Mouse (Mus musculus) kidney, embryonic 15.5 days (tissue): Measurements from ENCODE around the gene Morn5. TPM values are rescaled to one million over a fixed set of nuclear protein-coding genes. Genes with fewer than 3 reads are reported as not detected.

Experiments
- ATAC-seq: fragments of 200-750 bp; cut with Nextera tagmentation; replicated peaks from 2 replicates; pipeline ENCODE4 v1.8.0; 2017; ENCODE audit warnings: moderate TSS enrichment; ENCODE audit not compliant: low FRiP score
- H3K27ac ChIP-seq: fragments of 300-500 bp; sonication (generic); 2 replicates; pipeline ENCODE4 v1.5.1; 2015; ENCODE audit warnings: mild to moderate bottlenecking, inconsistent platforms
- H3K27me3 ChIP-seq: fragments of 300-500 bp; sonication (generic); 2 replicates; pipeline ENCODE4 v1.6.1; 2015; ENCODE audit warnings: inconsistent platforms
- H3K36me3 ChIP-seq: fragments of 300-500 bp; sonication (generic); 2 replicates; pipeline ENCODE4 v1.6.1; 2015; ENCODE audit warnings: inconsistent platforms
- H3K4me1 ChIP-seq: fragments of 300-500 bp; sonication (generic); 2 replicates; pipeline ENCODE4 v1.6.1; 2015; ENCODE audit warnings: inconsistent platforms
- H3K4me2 ChIP-seq: fragments of 300-500 bp; sonication (generic); 2 replicates; pipeline ENCODE4 v1.6.1; 2015; ENCODE audit warnings: moderate library complexity, mild to moderate bottlenecking, inconsistent platforms
- H3K4me3 ChIP-seq: fragments of 300-500 bp; sonication (generic); replicated peaks from 2 replicates; pipeline ENCODE4 v1.5.1; 2015; ENCODE audit warnings: mild to moderate bottlenecking, inconsistent platforms
- H3K9ac ChIP-seq: fragments of 300-500 bp; sonication (generic); 2 replicates; pipeline ENCODE4 v1.6.1; 2015; ENCODE audit warnings: mild to moderate bottlenecking, inconsistent platforms
- H3K9me3 ChIP-seq: fragments of 300-500 bp; sonication (generic); replicated peaks from 2 replicates; pipeline ENCODE4 v1.6.1; 2016; ENCODE audit warnings: inconsistent platforms
- WGBS: fragments of 180-500 bp; shearing (Covaris S2); methylation state at CpG from one replicate; pipeline ENCODE4 v1.1.7; 2015; ENCODE audit warnings: mixed read lengths; 5-methylcytosine and 5-hydroxymethylcytosine counted together
- polyA plus RNA-seq: library from polyadenylated mRNA; unstranded; fragments of >200 nt; fragmentation: Nextera tagmentation; extraction: Ambion mirVana; gene quantifications from 2 replicates; pipeline ENCODE4 v1.2.1, GENCODE M21; 2015

Morn5 gene
- 0.40 and 0.91 TPM in 2 replicates for polyA plus RNA-seq

DNA sequence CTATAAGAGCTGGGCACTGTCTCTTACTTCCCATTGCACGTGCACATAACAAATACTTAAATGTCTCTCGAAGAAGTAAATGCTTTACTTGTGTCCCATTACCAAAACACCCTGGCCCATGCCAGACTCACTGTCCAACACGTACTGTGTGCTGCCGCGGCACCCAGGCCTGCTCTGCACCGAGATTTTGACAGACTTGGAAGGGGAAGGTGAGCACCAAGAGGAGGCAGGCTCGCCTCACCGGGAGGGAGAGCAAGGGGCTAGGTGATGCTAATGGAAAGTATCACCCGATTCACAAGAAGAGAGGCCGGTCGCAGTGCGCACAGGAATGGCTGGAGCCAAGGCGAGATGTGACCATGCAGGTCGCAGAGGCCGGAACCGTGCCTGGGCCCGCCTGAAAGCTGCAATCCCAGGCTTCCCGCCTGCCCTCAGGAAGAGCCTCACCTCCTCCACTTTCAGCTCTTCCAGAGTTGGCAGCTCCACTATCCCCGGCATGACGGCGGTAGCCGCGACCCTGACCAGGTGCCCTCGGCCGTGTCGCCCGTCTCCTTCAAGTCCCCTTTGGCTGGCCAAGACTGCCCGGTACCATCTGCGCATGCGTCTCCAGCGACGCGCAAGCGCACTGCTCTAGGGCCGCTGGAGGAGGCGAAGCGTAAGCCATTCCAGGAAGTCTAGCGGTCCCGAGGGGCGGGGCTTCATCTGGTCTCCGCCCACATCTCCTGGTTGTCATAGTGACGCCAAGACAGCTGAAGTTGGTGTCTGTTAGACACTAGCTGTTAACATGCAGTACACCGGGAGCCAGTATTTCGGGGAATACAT, at the start of gene Morn5, which contains the start of gene Ndufa8:
Gene Morn5 (plus strand): TSS at position 711 of the 819 bp plus-strand sequence.
Gene Ndufa8 (minus strand): TSS at position 659 of the 819 bp plus-strand sequence.
- peaks cover 20% of the 10 kb centered on the region for H3K4me1 ChIP-seq
- ATAC-seq: peak; percentile 99

DNA sequence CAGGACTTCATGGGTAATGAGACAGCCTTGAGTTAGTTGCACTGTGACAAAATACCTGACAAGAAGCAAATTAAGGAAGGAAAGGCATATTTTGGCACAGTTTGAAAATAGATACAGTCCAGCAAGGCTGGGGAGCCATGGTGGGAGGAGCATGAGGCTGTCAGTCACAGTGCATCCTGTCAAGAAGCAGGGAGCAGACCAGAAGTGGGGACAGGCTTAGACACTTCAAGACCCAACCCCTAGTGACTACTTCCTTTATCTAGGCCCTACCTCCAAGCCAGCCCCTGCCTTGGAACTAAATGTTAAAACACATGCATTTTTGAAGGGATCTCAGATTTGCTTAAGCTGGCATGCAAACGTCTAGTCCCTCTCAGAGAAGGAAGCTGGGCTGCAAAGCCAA, 48.9 kb upstream of the Morn5 start:
- Histone ChIP-seq H3K27ac (no peak overlapping the region), H3K27me3 (peaks cover 10% of the 10 kb centered on the region; the same call in 1 of the 2 replicates), H3K4me3 (no peak overlapping the region), H3K4me1 (no peaks in the 10 kb centered on the region), H3K36me3 (no peaks in the 10 kb centered on the region), H3K4me2 (no peak overlapping the region), H3K9me3 (no peaks in the 10 kb centered on the region), H3K9ac (no peak overlapping the region)
- WGBS: 63% methylated on average over 1 of the region's 1 CpGs
- no peak for ATAC-seq

More for the DNA sequence above, at the start of gene Morn5, which contains the start of gene Ndufa8:
- peak within 1 kb of the TSS; percentile 63 for H3K4me2 ChIP-seq
- no peaks in the 10 kb centered on the region for H3K9me3 ChIP-seq
- H3K27me3 ChIP-seq: no peaks in the 10 kb centered on the region
- under 1% methylated on average over 44 of the region's 44 CpGs for WGBS
- peaks cover 11% of the 10 kb centered on the region for H3K36me3 ChIP-seq
- H3K4me3 ChIP-seq: peak within 1 kb of the TSS; percentile 62
- H3K27ac ChIP-seq: peak within 1 kb of the TSS; percentile 7
- peak within 1 kb of the TSS; percentile 79 for H3K9ac ChIP-seq

DNA sequence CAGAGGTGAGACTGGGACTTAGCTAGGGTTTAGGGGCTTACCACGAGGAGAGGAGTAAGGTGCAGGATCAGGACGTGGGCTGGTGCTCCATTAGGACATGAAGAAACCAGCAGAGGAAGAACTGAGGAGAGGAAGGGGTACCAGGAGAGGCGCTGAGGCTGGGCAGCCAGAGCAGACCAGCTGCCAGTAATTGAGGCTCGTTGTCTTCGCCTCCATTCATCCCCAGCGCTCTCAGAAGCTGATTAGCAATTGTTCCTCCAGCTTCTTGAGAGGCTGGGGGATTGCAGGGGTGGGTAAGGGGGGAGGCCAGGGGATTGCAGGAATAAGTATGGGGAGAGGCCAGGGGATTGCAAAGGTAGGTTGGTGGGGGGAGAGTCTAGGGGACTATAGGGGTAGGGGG, 47.1 kb upstream of the Morn5 start:
- peaks cover 10% of the 10 kb centered on the region for H3K27me3 ChIP-seq
- no peak for ATAC-seq
- H3K9me3 ChIP-seq: no peaks in the 10 kb centered on the region
- no peak overlapping the region for H3K4me3 ChIP-seq
- no peaks in the 10 kb centered on the region for H3K36me3 ChIP-seq
- 45% methylated on average over 6 of the region's 6 CpGs for WGBS
- H3K4me1 ChIP-seq: no peaks in the 10 kb centered on the region
- H3K9ac ChIP-seq: no peak overlapping the region
- no peak overlapping the region for H3K4me2 ChIP-seq
- no peak overlapping the region for H3K27ac ChIP-seq

DNA sequence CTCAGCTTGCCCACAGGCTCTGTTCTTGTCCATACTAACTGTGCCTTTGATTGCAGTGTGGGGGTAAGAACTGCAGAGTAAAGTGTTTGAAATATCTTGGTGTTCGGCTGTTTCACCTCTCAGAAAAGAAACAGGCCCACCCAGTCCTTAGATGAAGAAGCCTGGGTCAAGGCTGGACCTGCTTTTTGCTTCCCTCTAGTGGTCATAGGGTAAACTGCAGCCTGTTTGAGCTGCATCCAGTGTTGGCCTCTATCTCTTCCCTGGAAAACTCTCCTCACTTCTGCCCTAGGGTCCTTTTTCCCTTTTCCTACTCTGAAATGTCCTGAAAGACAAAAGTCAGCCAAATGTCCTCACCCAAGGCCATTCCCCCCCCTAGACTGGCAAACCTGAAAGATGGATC, 41.2 kb upstream of the Morn5 start:
- peaks cover 41% of the 10 kb centered on the region for H3K27me3 ChIP-seq
- no peak overlapping the region for H3K4me2 ChIP-seq
- H3K9ac ChIP-seq: no peak overlapping the region
- H3K27ac ChIP-seq: no peak overlapping the region
- WGBS: 33% methylated on average over 1 of the region's 1 CpGs
- ATAC-seq: no peak
- H3K4me1 ChIP-seq: peaks cover 20% of the 10 kb centered on the region
- no peak overlapping the region for H3K4me3 ChIP-seq
- no peaks in the 10 kb centered on the region for H3K36me3 ChIP-seq
- H3K9me3 ChIP-seq: no peaks in the 10 kb centered on the region

DNA sequence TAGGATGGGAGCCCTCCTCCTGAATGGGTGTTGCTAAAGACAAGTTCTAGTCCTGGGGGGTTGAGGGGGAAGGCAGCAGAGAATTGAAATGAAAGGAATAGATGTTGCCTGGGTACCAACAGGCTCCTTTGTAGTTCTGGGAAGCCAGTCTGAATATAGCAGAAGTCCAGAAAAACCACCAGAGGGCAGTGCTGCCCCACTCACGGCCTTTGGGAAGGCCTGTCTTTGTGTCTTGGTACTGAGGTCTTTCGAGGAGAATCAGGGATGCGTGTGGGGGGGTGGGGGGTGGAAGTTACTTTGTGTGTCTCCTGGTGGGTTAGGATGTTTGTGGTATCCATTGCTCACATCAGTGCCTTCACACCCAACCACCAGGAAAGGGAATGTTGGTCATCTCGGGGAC, 39.9 kb upstream of the Morn5 start:
- Histone ChIP-seq H3K4me1 (peaks cover 20% of the 10 kb centered on the region), H3K27ac (no peak overlapping the region), H3K9ac (no peak overlapping the region), H3K4me3 (no peak overlapping the region), H3K36me3 (no peaks in the 10 kb centered on the region), H3K4me2 (no peak overlapping the region), H3K9me3 (no peaks in the 10 kb centered on the region), H3K27me3 (peaks cover 37% of the 10 kb centered on the region)
- no peak for ATAC-seq
- 18% methylated on average over 4 of the region's 4 CpGs for WGBS

DNA sequence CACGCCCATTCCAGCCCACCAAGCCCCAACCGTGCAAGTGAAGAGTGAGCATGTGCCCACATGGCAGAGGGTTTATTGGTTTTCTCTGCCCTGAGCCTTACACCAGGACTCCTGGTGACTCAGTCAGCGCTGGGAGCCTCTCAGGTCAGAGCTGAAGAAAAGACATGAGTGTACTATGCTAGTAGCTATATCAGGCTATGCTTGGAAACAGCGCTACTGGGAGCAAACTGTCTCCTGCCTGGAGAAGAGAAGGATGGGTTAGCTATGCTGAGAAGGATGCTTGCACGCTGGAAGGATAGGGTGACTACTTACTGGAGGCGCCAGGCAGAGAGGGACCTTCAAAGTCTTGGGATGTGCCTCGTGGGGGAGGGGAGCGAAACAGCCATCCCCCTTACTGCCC, 38.7 kb upstream of the Morn5 start:
- Histone ChIP-seq H3K9me3 (no peaks in the 10 kb centered on the region), H3K9ac (no peak overlapping the region), H3K27ac (no peak overlapping the region), H3K36me3 (no peaks in the 10 kb centered on the region), H3K4me2 (peak overlapping the region; percentile 82), H3K4me3 (peak overlapping the region; percentile 48; the same call in 1 of the 2 replicates), H3K27me3 (peaks cover 35% of the 10 kb centered on the region), H3K4me1 (peaks cover 20% of the 10 kb centered on the region)
- WGBS: 54% methylated on average over 8 of the region's 8 CpGs
- peak; percentile 3; the same call in 1 of the 2 replicates for ATAC-seq

DNA sequence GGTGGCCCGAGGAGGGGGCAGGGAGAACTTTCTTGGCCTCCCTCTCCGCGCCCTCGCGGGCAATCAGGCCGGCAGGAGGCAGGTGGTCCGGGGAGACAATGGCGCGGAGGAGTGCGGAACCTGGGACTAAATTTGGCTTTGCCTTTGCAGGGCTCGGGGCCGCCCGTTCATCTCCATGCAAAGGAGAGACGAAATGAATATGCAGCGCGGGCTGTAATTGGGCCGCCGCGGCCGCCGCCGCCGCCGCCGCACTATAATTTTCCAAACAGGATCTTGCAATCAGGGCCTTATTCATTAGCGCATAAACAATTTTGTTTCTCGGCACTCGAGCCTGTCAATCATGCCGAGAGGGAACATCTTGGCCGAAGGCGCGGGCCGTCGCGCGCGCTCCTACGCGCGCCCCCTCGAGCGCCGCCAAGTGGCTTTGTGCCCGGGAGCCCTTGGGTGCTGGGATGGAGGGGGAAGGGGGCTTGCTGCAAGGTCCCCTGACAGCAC, 37.9 kb upstream of the Morn5 start:
- under 1% methylated on average over 44 of the region's 44 CpGs for WGBS
- Histone ChIP-seq H3K27me3 (peaks cover 35% of the 10 kb centered on the region), H3K9me3 (no peaks in the 10 kb centered on the region), H3K4me2 (peak overlapping the region; percentile 82), H3K36me3 (no peaks in the 10 kb centered on the region), H3K4me1 (peaks cover 20% of the 10 kb centered on the region), H3K27ac (no peak overlapping the region), H3K9ac (peak overlapping the region; percentile 27), H3K4me3 (peak overlapping the region; percentile 48)
- peak; percentile 33; the same call in 1 of the 2 replicates for ATAC-seq

DNA sequence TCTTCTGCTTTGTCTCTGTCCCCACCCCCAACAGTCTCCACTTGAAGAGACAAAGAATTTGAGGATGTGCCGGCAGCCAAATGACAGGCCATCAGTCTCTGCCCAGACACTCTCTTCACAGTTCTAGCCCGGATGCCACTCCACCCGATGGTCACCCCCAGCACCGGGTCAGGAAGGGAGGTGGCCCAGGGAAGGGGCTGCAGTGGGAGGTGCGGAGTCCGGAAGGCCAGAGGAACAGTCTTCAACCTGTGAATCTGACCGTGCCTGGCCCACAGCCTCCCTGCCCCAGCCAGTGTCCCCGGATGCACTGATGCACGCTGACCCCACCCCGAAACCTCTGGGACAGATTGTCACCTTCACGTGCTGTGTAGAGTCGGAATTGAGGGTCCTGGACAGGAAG, 36.2 kb upstream of the Morn5 start:
- Histone ChIP-seq H3K4me3 (no peak overlapping the region), H3K27me3 (peaks cover 35% of the 10 kb centered on the region), H3K9ac (no peak overlapping the region), H3K36me3 (no peaks in the 10 kb centered on the region), H3K9me3 (no peaks in the 10 kb centered on the region), H3K4me1 (peaks cover 20% of the 10 kb centered on the region), H3K4me2 (no peak overlapping the region), H3K27ac (no peak overlapping the region)
- 0 out of 2 replicates have a peak, but pooled peaks have one; percentile 33 for ATAC-seq
- 41% methylated on average over 12 of the region's 12 CpGs for WGBS

DNA sequence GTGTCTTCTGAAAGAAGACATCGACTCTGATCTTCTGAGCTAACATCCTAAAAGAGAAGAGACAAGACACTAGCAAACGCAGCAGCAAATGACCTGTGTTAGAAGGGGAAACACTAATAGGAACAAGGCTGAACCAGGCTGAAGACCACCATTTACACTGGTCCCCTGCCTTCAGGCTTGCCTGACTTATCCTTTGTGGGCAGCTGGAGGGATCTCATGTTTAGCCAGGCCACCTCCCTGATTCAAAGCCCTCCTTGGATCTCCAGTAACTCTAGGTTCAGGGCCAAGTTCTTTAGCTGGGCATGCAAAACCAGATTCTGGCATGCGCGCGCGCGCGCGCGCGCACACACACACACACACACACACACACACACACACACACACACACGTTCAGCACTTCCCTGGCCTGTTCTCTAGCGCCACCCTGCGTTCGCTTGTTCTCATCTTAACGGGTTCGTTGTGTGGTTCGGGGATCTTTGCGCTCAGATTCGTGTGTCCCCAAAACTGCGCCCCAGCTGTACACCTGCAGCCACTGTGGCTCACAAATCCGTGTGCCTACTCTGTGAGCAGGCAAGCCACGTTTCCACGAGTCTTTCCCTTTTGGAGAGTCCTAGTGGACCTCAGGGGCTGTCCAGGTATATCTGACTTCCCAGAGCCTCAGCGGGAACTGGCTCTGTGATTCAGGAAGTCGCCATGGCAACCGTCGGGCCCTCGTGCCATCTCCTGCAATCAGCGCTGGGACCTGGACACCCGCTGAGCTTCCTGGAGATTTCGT, 27.7 kb upstream of the Morn5 start:
- 9% methylated on average over 32 of the region's 32 CpGs for WGBS
- peak overlapping the region; percentile 36 for H3K4me3 ChIP-seq
- no peaks in the 10 kb centered on the region for H3K36me3 ChIP-seq
- H3K27me3 ChIP-seq: peaks cover 16% of the 10 kb centered on the region
- peak; percentile 78 for ATAC-seq
- H3K27ac ChIP-seq: no peak overlapping the region
- no peaks in the 10 kb centered on the region for H3K9me3 ChIP-seq
- no peak overlapping the region for H3K9ac ChIP-seq
- peak overlapping the region; percentile 63 for H3K4me2 ChIP-seq
- H3K4me1 ChIP-seq: peaks cover 9% of the 10 kb centered on the region

DNA sequence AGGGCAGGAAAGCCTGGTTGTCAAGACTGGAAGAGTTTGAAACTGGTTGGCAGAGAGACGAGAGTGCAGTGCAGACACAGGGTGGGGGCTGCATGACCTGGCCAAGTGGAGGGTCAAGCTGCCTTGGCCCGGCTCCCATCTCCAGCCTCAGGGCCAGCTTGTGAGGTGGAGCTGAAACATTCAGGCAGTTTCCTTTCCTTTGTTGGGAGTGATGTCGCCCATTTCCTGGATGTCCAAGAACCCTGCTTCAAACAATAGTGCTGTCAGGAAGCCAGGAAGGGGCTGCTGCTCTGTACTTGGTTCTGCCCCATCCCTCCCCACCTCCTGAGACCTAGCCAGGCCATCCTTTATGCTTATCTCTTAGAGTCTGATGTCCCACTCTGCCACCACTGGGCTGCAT, 26.0 kb upstream of the Morn5 start:
- no peak overlapping the region for H3K9ac ChIP-seq
- no peak overlapping the region for H3K4me3 ChIP-seq
- ATAC-seq: 0 out of 2 replicates have a peak, but pooled peaks have one; percentile 34
- H3K4me1 ChIP-seq: peaks cover 9% of the 10 kb centered on the region
- no peak overlapping the region for H3K4me2 ChIP-seq
- H3K9me3 ChIP-seq: no peaks in the 10 kb centered on the region
- H3K27ac ChIP-seq: no peak overlapping the region
- H3K27me3 ChIP-seq: peaks cover 16% of the 10 kb centered on the region
- H3K36me3 ChIP-seq: no peaks in the 10 kb centered on the region
- WGBS: 40% methylated on average over 3 of the region's 3 CpGs

DNA sequence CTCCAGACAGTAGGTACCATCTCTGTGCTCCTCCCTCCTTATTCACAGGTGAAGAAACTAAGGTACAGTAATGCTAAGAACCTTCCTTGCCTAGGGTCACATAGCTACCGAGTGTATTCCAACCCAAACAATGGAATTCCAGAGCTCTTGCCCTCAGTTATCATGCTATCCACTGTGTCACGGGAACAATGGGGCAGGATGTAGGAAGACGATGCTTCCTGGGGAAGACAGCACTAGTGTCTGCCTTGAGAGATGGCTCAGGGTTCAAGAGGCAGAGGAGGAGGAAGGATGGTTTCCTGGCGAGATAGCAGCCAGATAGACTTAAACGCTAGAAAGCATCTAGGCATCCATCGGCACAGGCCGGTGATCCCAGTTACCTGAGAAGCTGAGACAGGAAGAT, 16.4 kb upstream of the Morn5 start:
- no peak overlapping the region for H3K4me2 ChIP-seq
- no peak overlapping the region for H3K4me3 ChIP-seq
- H3K27ac ChIP-seq: no peak overlapping the region
- peaks cover 19% of the 10 kb centered on the region for H3K4me1 ChIP-seq
- WGBS: 77% methylated on average over 7 of the region's 7 CpGs
- no peaks in the 10 kb centered on the region for H3K27me3 ChIP-seq
- ATAC-seq: no peak
- H3K9me3 ChIP-seq: no peaks in the 10 kb centered on the region
- no peak overlapping the region for H3K9ac ChIP-seq
- peaks cover 33% of the 10 kb centered on the region for H3K36me3 ChIP-seq

DNA sequence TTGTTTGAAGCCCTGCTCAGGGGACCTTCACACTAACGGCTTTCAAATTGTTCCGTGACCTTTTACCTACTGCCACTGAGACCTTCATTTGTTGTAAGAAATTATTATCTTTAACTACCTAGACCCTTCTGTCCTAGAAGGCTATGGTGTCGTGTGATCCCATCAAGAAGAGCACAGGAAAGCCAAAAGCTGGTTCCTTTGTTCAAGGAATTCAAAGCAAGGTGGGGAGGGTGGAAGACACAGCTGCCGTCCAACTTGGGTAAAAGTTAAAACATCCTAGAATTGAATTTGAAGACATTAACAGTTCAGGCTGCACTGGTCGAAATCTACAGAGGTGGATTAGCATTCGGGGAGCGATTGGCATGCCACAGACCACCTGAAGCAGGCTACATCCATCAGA, 15.3 kb upstream of the Morn5 start:
- H3K4me2 ChIP-seq: no peak overlapping the region
- H3K9me3 ChIP-seq: no peaks in the 10 kb centered on the region
- H3K27me3 ChIP-seq: no peaks in the 10 kb centered on the region
- ATAC-seq: no peak
- peaks cover 42% of the 10 kb centered on the region for H3K36me3 ChIP-seq
- H3K9ac ChIP-seq: no peak overlapping the region
- 76% methylated on average over 7 of the region's 7 CpGs for WGBS
- no peak overlapping the region for H3K27ac ChIP-seq
- H3K4me3 ChIP-seq: no peak overlapping the region
- H3K4me1 ChIP-seq: peaks cover 19% of the 10 kb centered on the region
